Mouse (Mus musculus) adrenal gland, postnatal 10 days (tissue): ENCODE measurements at regions not wholly inside any gene's neighbourhood (a gene's known extent, or its start where the extent isn't known, plus 50 kb on each side); places are given as distances from the start of the nearest gene placed in this dataset.

Source experiments
- DNase-seq: peaks from one replicate; pipeline ENCODE4 v3.0.0; 2021; ENCODE audit warnings: mixed read lengths

DNA sequence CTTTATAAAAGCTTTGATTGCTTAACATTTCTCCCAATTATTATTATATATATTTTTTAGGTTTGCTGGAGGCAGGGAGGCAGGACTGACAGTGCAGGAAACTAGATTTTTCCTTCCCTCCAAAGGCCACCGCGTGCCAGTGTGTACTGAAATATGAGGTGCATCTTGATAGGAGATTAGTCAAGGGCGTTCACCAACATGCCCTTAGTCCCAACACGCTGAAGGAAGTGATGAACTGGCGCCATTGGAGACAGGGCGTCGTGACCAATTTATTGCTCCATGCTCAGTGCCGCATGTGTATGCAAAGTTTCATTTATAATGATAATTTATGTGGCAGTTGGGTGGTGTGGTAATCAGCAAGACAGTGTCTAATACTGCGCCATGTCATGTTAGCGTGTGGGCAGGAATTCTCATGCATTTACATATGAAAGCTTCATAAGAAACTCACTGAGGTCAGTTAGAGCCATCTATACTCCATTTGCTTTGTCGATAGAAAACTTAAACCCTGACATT lies 66.2 kb downstream of the Isl1 start:
- no peak for DNase-seq

DNA sequence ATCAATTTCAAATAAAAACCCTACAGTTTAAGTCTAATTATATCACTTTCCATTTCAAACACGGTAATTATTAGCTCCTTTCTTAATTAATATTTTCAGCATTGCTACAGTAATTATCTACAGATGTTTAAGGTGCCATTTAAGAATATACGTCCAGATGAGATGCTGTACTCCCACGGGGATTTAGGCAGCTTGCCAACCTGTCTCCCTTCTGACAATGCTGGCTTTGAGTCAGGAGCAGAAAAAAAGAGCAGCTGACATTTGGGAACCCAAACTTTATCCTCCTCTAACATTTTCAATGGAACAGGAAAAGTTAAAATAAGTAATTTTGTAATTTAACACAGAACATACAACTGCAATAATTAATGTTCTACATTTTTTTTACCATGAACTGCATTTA lies 94.4 kb downstream of the Isl1 start:
- DNase-seq: no peak

DNA sequence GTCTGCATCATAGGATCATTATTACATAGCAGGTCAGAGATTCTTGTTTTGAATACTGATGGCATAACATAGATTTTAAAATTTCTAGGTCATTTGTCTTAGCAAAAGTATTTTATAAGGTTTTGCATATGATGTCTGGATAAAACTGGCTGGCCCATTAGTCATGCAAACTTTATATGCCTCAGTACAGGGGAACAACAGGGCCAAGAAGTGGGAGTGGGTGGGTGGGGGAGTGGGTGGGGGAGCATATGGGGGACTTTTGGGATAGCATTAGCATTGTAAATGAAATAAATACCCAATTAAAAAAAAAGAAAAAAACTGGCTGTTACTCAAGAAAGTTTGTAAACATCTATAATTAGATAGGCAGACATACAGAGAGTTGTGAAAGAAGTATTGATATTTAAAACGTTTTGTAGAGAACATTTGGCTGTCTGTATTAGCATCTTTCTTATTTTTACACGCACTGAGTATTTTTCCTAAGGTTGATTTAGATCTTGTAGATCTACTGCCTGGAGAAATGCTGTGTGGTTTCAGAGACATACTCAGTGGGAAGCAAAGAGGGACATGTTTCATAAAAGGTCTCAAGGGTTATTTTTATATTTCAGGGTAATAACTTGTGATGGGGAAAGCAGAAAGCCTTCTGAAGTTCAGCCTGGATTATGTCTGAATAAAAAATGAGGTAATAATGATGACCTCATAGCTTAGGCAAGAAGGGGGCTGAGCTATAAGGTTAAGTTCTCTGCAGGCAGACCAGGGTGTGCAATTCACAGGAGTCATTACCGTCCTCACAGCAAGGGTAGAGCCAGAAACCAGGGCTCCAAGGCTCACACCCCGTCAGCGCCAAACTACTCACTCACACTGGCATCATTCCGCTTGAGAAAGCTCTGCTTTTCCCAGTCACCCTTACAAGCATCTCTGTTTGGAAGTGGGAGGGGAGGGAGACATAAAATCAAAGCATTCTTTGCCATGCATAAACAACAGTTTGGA lies 95.4 kb downstream of the Isl1 start:
- DNase-seq: no peak

GRCm38 (mm10) chr13:116201177-116201920 lies 108.1 kb downstream of the Isl1 start:
- no peak for DNase-seq

GRCm38 (mm10) chr13:116187059-116187458 lies 122.4 kb downstream of the Isl1 start:
- DNase-seq: no peak

DNA sequence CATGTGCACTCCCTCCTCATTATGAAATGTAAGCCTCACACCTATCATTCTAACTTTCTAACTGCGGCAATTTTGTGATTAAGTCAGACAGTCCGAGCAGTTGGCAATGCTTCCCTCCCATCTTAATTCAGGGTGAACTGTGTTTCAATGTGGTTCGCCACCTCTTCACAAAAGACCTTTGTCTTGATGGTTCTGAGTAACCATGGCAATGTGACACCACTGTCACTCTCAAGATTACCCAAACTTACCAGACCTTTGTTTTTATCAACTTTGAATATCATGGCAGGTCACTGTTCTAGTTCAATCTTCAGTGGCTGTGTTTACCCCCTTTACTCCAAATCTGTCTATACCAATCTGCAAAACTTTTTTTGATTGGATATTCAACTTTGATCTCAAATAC lies 131.7 kb downstream of the Isl1 start:
- no peak for DNase-seq

DNA sequence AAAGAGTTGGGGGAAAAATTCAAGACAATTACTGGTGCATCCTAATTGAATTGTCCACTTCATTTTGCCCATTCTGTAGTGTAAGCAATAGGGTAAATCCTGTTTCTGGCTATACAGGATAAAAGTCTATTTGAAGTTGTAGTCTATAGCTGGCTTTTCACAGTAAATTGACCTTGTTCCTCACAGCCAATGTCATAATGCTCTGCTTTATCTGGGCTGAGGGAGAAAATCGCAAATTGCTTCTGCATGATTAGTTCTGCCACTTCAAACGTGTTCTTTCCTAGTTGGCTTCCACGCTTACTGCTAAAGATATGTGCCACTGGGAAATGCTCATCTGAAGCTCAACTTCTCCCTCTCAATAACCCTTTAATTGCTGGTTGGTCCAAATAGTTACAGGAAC lies 134.5 kb downstream of the Isl1 start:
- no peak for DNase-seq

DNA sequence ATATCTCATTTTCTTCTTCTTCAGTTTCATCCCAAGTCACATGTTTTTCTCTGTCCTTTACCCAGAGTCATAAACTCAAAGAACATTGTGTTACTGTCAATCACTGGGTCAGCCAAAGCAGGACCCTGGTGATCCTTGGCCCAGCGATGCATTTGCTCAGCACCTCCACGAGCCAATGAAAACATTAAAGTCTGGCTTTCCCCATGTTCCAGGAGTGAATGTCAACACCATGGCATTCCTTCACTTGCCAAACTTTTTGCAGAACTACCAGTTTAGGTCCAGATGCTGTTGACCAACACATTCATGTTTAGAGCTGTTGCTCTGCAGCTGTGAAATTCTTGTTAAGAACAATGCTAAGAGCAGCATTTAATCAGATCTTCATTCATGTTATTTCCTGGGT lies 135.6 kb downstream of the Isl1 start:
- no peak for DNase-seq

- no peak for DNase-seq
Measured at GRCm38 (mm10) chr13:116143022-116143421, 166.5 kb downstream of the Isl1 start.

- no peak for DNase-seq
Measured at GRCm38 (mm10) chr13:116118664-116119063, 190.8 kb downstream of the Isl1 start.

DNA sequence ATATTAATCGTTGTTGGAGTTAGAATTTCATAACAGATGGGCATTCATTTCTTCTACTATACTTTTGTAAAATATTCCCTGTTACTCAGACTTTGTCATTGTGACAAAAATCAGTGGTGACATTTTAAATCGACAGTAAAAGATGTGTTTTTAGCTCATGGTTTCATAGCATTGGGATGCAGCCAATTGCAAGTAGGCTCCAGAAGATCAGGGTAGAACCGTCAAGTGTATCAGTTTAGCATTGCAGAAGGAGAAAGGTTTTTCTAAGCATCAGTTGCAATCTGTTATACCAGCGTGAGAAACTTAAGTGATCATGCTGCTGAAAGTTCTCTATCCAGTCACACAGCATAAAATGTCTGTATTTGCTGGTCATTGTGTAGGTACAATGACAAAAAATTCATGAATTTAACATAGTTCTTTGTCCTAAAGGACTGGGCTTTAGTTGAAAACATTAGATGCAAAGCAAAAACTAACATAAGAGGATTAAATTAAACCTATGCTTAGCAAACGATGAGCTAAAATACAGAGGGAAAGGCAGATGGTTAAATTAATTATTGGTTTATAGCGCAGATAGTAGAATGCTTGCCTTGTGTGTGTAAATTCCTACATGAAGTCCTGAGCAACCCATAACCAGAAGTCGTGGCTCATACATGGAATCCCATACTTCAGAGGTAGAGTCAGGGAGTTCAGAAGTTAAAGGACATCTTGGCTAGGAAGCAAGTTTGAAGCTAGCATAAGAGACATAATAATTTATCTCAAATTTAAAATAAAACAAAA lies 198.3 kb downstream of the Isl1 start:
- no peak for DNase-seq

GRCm38 (mm10) chr13:116110578-116110977 lies 198.9 kb downstream of the Isl1 start:
- no peak for DNase-seq

GRCm38 (mm10) chr13:116087541-116088308 lies 221.8 kb downstream of the Isl1 start:
- DNase-seq: no peak

DNA sequence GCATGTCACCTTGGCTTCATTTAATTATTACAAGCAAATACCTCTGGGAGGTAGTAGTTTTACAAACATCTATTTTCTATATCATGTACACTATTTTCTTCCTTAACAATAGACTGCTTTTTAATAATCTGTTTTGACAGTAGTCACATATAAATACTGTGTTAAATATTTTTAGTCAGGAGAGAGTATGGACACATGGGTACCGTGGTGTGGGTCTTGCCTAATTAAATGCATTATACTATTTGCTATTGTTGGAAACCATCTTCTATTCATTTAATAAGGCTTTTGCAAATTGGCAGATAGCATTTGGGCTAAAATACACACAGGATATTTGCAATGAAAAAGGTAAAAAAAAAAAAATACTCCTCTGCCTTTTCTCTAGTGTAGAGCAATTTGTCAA lies 222.3 kb downstream of the Isl1 start:
- no peak for DNase-seq

DNA sequence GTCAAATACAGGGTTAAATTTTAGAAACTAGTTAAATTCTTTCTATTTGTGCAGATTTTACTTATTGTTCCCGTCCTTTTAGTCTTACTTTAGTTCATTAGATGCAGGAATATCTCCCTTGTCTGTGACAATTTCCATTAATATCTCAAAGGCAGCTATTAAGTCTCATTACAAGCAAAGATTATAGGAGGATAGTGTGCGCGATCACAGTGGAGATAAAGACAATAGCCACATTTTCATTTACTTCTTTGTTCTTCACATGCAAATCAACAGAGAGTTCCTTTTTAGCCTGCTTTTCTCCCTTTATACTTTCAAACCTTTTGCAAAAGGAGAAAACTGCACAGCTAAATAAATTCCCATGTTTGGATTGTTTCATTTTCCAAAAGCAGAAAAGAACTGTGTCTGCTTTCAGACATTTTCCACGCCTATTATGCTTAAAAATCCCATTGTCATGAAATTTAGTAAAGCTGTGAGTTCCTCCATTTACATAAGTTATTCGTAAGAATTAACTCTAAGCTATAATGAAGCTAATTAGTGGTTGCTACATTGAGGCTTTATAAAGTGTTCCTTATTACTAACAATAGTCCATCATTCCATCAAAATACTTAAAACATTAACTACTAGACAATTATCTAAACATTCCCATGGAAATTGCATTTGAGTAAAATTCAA lies 252.4 kb downstream of the Isl1 start:
- DNase-seq: no peak

DNA sequence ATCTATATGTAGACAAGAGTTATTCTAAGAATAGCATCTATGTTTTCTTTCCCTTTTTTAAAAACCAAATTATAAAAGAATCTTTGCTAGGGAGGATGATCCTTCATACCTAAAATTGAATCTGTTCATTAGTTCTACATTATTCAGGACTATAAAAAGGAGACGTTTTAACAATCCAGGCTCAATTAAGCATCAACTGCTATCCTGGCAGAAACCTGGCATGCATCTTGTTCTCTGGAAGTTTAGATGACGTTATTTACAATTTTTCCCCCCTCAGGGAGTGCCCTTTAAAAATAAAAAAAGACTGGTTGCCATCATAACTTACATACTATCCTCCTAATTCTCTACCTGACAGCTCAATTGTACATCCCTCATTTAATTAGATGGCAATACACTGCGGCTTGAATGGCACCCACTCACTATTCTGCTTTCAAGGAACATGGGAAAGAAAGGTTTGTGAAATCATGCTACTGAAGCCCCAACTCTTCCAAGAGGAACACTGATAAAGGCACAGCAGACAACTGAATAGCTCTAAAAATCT lies 253.3 kb downstream of the Isl1 start:
- DNase-seq: no peak

DNA sequence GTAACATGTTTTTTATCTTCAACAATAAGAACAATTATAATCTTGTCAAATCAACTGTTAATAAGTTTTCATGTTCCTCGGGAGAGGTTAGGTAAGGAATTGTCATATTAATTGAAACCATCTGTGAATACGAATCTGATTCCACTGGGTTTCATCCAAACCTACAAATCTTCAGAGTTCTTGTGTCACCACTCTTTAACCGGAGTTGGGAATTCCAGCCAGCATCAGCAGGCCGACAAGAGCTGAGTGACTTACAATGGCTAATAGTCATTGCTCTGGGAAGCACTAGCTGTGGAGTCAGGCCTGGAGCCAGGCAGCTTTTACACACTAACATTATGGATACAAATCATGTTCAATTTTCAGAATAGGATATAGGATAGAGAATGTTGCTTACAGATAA lies 273.3 kb downstream of the Isl1 start:
- DNase-seq: no peak

GRCm38 (mm10) chr13:116030152-116030720 lies 279.3 kb downstream of the Isl1 start:
- DNase-seq: no peak

DNA sequence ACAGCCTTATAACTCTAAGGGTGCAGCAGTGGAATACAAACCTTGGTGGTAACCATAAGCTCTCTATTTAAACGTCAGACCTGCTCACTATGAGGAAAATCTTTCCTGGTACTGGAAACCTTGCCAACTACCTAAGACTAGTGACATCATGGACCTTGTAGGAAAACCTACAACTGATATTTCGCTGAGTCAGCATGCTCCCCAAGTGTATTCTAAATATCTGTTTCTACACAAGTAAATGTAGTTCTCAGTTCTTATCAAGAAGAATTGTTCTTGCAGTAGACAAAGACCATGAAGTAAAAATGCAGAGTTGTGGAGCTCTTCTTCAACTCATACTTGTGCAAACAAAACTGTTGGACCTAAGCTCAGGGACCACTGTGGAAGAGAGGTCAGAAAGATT lies 280.9 kb downstream of the Isl1 start:
- DNase-seq: no peak

- DNase-seq: no peak
Measured at GRCm38 (mm10) chr13:116027147-116027546, 282.3 kb downstream of the Isl1 start.
